Mouse (Mus musculus): ENCODE data around the gene Cs. TPM values are rescaled to one million over a fixed set of nuclear protein-coding genes. Genes with fewer than 3 reads are reported as not detected.
A peak's percentile ranks its signal among the peaks of the same experiment; 100 is the strongest.
"Not testable (repeated sequence)": the region's sequence is repeated elsewhere in the genome, so short reads cannot be mapped to it uniquely, and the experiment has no call there.

Cs gene
- polyA plus RNA-seq (2017; shearing (Covaris generic)): 100 to 1,000 TPM; 145 to 149 TPM

DNA sequence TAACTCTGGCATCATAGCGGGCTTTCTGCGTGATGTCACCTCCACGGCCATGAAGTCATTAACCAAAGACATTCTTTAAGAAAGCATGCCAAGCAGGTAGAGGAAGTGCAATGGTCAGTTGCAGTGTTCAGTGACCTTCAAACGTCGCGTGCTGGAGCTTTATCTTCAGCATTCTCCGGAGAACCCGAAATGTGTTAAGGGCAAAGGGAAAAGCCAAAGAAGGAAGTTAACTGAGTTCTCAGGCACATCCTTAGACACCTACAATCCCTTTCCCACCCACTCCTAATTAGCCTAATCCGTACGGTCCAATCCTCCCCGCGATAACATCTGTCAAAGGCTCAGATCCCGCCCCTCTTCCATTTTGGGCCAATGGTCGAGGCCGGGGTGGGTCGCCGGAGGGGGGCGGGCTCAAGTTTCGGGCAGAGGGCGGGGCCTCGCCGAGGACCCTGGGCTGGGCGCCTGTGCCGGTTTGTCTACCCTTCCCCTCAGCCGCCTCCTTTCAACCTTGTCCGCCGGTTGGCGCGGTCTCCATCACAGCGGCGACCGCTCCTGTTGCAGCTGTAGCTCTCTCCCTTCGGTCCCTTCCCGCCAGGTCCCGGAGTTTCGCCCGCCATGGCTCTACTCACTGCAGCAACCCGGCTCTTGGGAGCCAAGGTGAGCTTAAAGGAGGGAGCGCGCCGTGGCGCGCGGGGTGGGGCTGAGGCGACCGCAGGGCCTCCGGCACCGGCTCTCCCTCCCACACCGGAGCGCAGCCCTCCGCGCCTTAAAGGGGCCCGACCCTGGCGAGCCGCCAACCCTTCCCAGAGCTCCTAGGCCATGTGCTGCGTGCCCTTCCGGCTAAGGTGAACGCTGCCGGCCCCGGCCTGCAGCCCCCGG is at the start of gene Cs:
Gene Cs, plus strand, starts transcription at position 429 of the 876 bp plus-strand sequence.
- peak; percentile 94 for ATAC-seq

GRCm38 (mm10) chr10:128290594-128290993 is 46.9 kb upstream of the Cs start:
- ATAC-seq: not testable (repeated sequence)

GRCm38 (mm10) chr10:128296370-128297090 is 41.0 kb upstream of the Cs start:
- ATAC-seq: no peak

GRCm38 (mm10) chr10:128297221-128297620 is 40.3 kb upstream of the Cs start:
- no peak for ATAC-seq

GRCm38 (mm10) chr10:128297622-128298021 is 39.9 kb upstream of the Cs start:
- ATAC-seq: no peak

- no peak for ATAC-seq
These were observed 39.3 kb upstream of the Cs start for GRCm38 (mm10) chr10:128298243-128298642.

DNA sequence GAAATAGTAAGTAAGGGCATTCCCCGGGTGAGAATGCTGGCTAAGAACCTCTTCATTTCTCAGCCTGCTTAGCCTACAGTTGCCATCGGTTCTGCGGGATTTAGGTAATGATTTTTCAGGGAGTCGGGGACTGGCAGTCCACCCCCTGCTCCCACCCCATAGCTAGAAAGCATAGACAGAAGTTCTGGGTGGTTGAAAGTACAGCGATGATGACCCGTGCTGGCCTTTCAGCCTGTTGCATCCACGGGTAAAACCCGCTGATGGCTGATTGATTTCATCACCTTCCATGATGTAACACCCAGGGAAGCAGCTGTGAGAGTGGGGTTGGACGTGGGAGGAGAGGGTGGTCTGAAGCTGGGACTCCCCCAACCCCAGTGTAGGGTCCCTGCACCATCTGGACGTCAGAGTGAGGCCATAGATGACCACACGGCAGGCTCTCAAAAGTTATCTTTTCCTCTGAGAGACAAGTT is 38.8 kb upstream of the Cs start, which contains the start of gene Il23a:
Gene Il23a, minus strand, starts transcription at position 51 of the 470 bp plus-strand sequence.
- no peak for ATAC-seq

DNA sequence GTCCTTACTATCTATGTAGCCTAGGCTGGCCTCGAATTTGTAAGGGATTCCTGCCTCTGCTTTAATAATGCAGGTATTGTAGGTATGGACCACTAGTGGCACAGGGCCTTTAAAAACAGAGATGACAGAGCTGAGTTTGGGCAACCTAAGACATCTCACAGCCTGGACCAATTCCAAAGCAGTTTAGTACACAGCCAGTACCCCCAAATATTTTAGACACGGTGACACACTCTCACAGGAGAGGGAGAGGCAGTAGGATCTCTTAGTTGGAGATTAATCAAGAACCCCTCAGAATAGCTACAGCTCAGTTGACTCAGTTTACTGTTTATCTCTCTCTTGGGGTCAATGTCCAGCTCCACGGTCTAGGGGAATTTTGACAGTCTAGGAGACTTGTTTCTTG is 35.2 kb upstream of the Cs start:
- ATAC-seq: no peak

- ATAC-seq: no peak
These were observed 34.8 kb upstream of the Cs start for GRCm38 (mm10) chr10:128302785-128303125.

- ATAC-seq: peak; percentile 99
These were observed 34.2 kb upstream of the Cs start, which contains the start of gene Pan2 for GRCm38 (mm10) chr10:128303126-128304021. TSS of gene Pan2 (plus strand) at chr10:128303335.

- no peak for ATAC-seq
These were observed 27.9 kb upstream of the Cs start for GRCm38 (mm10) chr10:128309654-128310053.

DNA sequence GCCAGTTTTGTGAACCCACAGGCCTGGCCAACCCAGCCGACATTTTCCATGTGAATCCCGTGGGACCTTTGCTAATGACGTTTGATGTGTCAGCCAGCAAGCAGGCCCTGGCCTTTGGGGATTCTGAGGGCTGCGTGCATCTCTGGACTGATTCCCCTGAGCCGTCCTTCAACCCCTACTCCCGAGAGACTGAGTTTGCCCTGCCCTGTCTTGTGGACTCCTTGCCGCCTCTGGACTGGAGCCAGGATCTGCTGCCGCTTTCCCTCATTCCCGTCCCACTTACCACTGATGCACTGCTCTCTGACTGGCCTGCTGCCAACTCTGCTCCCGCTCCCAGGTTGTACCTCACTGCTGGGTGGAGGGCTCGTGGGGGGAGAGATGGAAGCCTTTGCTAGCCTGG is 27.4 kb upstream of the Cs start:
- ATAC-seq: no peak

GRCm38 (mm10) chr10:128310902-128311301 is 26.6 kb upstream of the Cs start:
- no peak for ATAC-seq

DNA sequence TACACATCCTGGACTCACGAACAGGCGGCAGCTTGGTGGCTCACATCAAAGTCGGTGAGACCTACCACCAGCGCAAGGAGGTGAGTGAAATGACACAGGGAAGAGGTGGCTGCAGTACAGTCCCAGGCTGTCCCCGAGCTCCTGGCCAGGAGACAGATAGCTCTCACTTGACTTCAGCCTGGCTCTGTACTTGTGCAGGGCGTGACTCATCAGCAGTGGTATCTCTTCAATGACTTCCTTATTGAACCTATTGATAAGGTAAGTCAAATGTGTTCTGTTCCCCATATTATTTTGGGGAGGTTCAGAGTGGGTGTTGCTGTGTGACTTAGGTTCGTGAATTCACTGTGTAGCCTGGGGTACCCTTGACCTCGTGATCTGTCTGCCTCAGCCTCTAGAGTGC is 22.0 kb upstream of the Cs start:
- ATAC-seq: no peak

DNA sequence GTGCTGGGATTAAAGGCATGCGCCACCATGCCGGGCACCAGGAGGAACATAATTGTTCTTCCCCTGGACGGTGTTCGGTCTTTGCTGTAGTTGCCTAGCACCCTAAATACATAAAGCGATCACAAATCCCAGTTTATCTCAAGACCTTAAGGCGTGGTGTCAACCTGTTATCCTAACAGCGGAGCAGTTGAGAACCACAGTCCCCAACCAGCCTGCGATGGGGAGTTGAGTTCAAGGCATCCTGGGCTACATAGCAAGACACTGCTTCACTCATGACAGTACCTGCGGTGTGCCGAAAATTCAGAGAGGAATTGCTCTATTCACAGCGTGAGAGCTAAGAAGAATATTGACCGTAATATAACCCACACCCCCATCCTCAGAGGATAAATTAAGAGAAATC is 15.9 kb upstream of the Cs start:
- no peak for ATAC-seq

DNA sequence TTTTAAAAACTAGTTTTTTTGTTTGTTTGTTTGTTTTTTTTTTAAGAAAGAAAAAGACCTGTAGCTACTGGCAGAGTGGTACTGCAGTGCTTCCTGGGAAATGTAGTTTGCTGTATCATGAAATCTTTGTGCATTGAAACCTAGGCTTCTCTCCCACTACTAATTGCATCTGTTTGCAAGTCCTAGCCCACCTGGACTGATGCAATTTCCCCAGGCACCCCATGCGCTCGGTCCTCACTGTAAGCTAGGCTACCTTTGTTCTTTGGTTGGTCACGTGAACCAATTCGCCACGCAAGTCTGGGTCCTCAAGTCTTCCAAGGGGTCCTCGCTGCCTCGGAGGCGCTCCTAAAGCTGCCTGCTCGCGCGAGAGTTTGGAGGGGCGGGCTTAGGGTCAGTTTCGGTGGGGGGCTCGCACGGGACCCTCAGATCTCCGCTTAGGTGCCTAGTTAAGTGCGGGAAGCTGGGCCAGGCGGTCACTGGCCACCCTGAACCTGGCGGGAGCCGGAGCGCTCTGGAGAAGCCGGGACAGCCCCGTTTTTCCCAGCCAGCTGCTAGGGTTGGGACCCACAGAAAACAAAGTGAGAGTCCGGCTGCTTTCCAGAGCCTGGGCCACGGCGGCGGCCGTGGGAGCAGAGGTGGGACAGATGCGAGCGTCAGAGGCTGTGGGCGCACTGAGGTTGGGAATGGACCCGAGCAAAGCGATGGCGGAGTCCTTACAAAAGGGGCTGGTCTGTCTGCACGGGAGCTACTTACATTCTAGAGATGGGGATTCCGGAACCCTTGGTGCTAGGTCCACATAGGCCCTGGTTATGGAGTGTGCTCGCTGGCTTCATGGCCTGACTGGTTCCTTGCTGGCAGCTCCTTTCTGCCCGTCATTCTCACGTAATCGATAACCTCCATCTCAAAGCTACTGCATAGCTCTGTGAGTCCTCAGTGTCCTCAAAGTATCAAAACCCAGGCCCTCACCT is 15.1 kb upstream of the Cs start, which contains the start of gene Cnpy2:
Gene Cnpy2, plus strand, starts transcription at position 319 of the 968 bp plus-strand sequence.
- ATAC-seq: peak; percentile 68

DNA sequence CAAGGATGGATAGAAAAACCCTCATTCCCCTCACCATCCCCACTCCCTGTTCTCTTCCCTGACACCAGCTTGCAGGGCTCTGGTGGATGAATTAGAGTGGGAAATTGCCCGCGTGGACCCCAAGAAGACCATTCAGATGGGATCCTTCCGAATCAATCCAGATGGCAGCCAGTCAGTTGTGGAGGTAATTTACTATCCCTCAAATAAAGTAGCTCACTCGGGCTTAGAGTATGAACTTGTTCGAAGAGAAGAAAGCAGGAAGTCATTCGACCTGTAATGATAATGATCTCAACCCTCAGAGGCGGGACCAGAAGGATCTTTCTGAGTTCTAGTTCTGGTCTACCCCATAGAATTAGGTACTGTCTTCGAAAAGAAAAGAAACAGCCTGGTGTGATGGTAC is 14.0 kb upstream of the Cs start:
- ATAC-seq: peak; percentile 63

DNA sequence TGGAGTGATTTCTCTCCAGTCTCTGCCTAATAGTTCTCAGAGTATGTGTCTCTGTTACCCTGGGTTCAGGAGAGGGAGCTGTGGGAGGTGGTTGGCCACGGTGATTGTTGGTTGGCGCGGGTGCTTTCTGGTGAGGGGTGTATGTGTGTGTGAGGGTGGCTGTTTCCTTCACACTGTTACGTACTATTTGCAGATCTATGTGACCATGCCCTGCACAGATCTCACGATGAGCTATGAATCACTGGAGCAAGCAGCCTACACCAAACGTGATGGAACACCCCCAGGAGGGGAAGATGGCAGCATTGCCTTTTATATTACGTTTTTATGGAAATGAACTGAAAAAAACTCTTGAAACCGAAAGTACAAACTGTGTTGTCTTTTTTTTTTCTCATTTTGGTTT is 10.7 kb upstream of the Cs start:
- ATAC-seq: no peak

DNA sequence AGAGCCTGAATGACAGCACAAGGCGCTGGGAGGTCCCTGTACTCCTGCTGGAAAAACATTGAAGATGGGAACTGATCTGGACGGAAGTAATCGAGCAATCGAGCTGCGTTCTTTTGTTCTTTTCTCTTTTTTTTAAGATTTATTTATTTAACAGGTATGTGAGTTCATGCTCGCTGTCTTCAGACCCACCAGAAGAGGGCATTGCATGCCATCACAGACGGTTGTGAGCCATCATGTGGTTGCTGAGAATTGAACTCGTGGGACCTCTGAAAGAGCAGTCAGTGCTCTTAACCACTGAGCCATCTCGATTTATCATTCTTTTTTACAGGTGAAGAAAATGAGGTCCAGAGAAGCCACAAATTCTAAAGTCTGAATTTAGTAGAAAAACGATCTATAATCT is 9.9 kb upstream of the Cs start:
- no peak for ATAC-seq

DNA sequence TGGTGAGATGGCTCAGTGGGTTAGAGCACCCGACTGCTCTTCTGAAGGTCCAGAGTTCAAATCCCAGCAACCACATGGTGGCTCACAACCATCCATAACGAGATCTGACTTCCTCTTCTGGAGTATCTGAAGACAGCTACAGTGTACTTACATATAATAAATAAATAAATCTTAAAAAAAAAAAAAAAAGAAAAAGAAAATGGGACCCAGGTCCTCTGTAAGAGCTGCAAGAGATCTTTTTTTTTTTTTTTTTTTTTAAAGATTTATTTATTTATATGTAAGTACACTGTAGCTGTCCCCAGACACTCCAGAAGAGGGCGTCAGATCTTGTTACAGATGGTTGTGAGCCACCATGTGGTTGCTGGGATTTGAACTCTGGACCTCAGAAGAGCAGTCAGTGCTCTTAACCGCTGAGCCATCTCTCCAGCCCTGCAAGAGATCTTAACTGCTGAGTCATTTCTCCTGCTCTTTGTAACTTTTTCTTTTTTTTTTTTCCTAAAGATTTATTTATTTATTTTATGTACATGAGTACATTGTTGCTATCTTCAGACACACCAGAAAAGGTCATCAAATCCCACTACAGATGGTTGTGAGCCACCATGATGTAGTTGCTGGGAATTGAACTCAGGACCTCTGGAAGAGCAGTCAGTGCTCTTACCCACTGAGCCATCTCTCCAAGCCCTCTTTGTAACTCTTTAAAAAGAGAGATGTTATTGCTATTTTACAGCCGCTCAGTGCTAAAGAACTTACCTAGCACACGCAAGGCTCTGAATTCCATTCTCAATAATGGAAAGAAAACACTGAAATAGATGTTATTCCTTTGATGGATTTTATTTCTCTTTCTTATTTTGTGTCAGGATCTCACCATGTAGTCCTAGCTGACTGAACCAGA is 4.9 kb upstream of the Cs start:
- ATAC-seq: not testable (repeated sequence)
